Mouse (Mus musculus) ovary, postnatal 14 days (tissue): ENCODE measurements around the gene Tm2d3.

Experiments
- DNase-seq: peaks from one replicate; pipeline ENCODE4 v3.0.0; 2022; ENCODE audit warnings: low spot score

The Tm2d3 gene

DNA sequence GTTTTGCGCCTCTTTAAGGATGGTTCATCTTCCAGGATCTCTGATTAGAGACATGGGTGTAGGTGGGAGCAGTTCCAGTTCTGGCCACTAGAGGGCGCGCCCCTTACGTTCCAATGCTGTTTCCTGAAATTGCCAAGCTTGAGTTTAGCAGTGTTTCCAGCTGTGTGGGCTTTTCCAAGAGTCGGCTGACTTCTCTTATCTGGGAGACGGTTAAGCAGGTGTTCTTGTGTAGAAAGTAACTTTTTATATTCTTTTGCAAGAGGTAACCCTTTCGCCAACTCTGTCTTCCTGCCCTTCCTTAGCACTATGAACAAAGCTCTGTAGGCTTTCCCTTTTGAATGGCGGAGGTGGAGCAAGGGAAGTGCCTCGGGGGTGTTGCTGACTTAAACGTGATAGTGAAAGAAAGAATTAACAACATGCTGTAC lies 13.9 kb downstream of the Tm2d3 start:
- peak; percentile 72 for DNase-seq

- no peak for DNase-seq
These were observed 17.5 kb downstream of the Tm2d3 start for GRCm38 (mm10) chr7:65708506-65708905.

DNA sequence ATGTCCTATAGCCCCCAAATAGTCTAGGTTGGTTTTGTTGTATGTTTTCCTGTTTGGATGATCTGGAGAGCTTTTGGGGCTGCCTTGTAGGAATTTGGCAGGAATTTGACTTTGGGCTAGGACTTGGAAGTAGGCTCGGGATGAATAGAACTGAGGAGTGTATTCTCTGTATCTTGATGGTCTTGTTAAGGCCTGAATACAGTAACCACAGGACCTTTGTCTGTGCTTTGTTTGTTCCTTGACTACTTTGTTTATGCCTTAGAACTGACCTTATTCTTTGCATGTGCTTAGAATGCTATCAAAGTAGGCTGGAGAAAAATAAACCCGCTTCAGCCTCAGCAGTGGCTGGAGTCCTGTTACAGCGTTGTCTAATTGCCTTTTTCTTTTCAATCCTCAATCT lies 19.3 kb downstream of the Tm2d3 start:
- DNase-seq = no peak

DNA sequence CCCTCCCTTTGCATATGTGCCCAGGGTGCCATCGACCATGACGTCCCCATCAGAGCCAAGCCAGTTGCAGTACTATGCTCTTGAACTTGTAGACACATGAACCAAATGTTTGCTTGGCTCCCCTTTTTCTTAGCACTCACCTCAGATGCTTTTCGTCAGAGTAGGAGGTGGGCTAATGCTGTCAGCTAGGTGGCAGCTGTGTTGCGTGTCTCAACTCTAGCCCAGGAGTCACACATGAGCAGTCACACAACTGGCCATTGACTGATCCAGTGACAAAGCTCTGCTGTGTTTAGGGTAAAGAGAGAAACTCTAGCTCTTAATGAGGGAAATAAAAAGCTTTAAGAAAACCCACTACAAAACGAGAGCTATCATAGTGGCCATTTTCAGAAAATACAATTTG lies 22.8 kb downstream of the Tm2d3 start:
- DNase-seq = no peak

- no peak for DNase-seq
These were observed 23.3 kb downstream of the Tm2d3 start for GRCm38 (mm10) chr7:65714304-65714703.

- DNase-seq = no peak
These were observed 43.1 kb downstream of the Tm2d3 start for GRCm38 (mm10) chr7:65734024-65734423.

- no peak for DNase-seq
These were observed 44.3 kb downstream of the Tm2d3 start for GRCm38 (mm10) chr7:65735261-65735660.

GRCm38 (mm10) chr7:65737286-65738040 lies 46.5 kb downstream of the Tm2d3 start:
- peak; percentile 38 for DNase-seq

- DNase-seq = no peak
These were observed 51.9 kb downstream of the Tm2d3 start for GRCm38 (mm10) chr7:65742857-65743256.

DNA sequence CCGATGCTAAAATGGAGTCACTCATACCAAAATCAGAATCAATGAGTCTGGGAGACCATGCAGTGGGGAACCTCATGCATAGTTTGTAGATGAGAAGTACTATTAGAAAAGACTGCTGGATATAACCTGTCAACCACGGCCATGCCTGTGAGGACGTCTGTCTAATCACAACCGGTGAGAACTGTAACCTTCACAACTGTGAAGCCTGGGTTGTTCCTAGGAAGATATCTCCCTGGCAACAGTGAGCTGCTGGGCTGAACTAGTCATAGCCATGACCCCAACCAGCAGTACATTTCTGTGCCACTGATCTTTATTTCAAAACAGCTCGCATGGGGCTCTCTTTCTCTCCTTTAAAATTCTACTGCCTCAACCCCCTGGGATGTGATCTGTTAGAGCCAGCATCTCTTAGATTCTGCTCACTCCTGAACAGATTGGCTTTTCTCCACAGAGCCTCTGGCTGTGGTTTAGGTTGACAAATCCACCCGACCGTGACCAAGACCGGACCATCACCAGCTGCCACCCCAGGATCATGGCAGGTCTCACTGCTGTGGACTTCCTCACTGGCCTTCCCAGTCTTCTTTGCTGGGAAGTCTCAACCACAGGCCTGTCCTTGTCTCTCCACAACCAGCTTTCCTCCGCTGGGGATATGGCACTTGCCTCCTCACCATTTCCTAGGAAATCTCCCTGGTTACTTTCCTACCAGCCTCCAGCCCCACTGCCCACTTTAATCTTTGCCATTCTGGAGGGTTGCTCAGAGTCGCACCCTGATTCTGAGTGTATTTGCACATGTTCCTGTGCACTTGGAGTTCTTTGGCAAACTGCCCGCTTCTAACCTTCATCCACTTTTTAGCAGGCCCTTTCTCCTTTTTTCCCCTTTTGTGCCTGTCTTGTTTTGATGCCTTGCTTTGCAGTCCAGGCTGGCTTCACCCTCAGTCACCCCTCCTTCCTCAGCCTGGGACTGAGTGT lies 57.3 kb downstream of the Tm2d3 start:
- DNase-seq = no peak
